Mouse (Mus musculus) spleen, adult 2 months (tissue): ENCODE data around the gene Adcyap1r1.

Source experiments
- CTCF ChIP-seq: fragments of 200-500 bp; IDR thresholded peaks from 2 replicates; pipeline ENCODE4 v1.5.1; 2011; ENCODE audit warnings: mild to moderate bottlenecking, inconsistent platforms; ENCODE audit not compliant: insufficient read depth, insufficient read length, insufficient replicate concordance; ENCODE audit errors: extremely low read depth
- POLR2A ChIP-seq: fragments of 200-500 bp; IDR thresholded peaks from 2 replicates; pipeline ENCODE4 v1.6.1; 2011; ENCODE audit warnings: low read depth, low read length, inconsistent platforms

- TF ChIP-seq CTCF = no peak
- TF ChIP-seq POLR2A = no peak
Observed at GRCm38 (mm10) chr6:55463966-55464365, 12.2 kb downstream of the Adcyap1r1 start.
